Mouse (Mus musculus) adrenal gland, adult 2 months (tissue): ENCODE data around the gene Scyl2. TPM values are rescaled to one million over a fixed set of nuclear protein-coding genes. Genes with fewer than 3 reads are reported as not detected.
"Not testable (repeated sequence)": the region's sequence is repeated elsewhere in the genome, so short reads cannot be mapped to it uniquely, and the experiment has no call there.

Source experiments
- DNase-seq: peaks from one replicate; pipeline ENCODE4 v3.0.0; 2021
- long read RNA-seq: library from polyadenylated mRNA; stranded (forward); transcript quantifications from one replicate; pipeline ENCODE4 v2.0.0, GENCODE M21; 2021
- polyA plus RNA-seq: library from polyadenylated mRNA; depleted of rRNA; stranded (reverse); fragments of >200 nt; gene quantifications from 2 replicates; pipeline ENCODE4 v1.2.3, GENCODE M21; 2012; rRNA removed
- total RNA-seq, 2 experiments: library from RNA; stranded (reverse); gene quantifications; 2 replicates each; pipeline ENCODE4 v1.2.3; 2021

Scyl2 gene
- total RNA-seq = 10 to 100 TPM; 36.6 to 57.4 TPM
- polyA plus RNA-seq = 11.1 and 13.3 TPM in 2 replicates
- long read RNA-seq, full-length matches to known transcripts = 3 of 3 reads
- long read RNA-seq, partial matches to known transcripts = 0 of 3 reads
- long read RNA-seq, other reads (novel, unspliced or antisense) = 0 of 3 reads

DNA sequence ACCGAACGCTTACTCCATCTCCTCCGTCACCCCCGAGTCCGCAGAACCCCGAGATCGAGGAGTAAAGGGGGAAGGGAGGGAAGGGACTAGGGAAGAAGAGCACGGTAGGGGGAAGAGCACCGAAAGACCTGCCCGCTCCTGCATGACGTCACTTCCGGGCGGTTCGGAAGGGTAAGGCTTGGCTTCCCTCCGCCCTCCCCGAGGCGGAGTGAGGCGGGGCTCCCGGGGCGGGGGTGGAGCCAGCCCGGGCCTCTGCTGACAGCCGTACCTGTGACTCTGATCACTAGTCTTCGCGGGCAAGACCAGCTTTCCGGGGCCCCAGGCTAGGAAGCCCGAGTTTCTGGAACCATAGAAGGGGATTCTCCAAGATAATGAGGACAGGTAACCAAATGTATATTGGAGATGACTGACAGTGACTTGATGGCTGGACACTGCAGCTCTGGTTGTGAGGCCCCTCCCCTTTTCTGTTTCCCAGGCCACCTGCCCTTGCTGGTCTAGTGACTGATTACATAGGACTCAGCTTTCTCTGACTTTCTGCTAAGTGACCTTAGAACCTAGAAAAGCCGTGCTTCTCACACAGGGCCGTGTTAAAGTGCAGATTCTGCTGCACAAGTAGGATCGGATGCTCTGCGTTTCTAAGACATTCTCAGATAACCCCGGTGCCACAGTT lies at the start of gene Scyl2:
Gene Scyl2 (minus strand): TSS at position 147 of the 670 bp plus-strand sequence.
- peak; percentile 97 for DNase-seq

DNA sequence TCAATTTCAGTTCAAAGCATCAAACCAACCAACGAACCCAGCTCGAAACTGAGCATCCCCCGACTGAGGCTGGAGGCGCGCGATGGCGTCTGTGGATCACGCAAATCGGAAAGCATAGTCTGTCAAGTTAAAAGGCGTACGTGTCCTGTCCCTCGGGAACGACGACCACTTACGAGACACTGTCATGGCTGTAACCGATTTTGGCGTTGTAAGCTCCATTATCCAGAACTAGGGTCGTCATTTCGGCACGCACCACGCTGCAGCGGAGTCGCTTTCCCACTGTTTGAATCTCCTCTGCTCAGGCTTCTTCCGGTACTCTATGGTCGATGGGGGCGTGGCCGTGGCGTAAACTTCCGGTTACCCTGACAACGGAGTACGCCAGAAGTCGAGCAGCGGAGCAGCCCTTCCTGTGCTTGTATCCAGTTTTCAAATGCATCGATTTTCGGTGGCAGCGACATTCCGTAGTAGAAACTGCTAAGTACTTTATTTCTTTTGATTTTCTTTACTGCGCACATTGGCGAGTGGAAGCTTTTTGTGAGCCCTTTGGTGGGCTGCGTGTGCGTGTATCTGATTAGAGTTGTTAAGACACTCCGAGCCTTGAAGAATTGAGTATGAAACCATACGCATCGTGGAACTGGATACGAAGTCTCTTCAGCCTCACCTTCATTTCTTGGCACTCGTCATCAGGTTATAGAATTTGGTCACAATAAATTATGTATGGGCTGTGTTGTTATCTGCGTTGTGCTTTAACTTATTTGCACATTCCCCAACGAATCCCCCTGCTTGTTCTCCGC lies 46.1 kb upstream of the Scyl2 start, which contains the start of gene Actr6:
Gene Actr6 (minus strand): TSS at position 295 of the 794 bp plus-strand sequence.
- DNase-seq = peak; percentile 97

DNA sequence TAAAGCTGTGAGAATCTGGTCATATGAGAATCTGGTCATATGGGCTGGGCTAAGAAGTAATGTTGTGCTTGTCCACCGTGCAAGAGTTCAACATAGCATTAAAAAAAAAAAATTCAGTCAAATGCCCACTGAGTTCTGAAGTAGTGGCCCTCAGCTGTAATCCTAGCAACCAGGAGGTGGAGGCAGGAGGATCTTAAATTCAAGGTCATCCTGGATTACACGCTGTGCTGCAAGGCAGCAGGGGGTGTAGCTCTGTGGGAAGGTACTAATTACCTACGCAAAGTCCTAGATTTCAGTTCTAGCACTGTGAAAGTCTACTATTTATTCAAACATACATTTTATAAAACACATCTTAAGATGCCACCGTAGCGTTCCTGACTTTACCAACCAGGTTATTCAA lies 45.3 kb upstream of the Scyl2 start:
- no peak for DNase-seq

DNA sequence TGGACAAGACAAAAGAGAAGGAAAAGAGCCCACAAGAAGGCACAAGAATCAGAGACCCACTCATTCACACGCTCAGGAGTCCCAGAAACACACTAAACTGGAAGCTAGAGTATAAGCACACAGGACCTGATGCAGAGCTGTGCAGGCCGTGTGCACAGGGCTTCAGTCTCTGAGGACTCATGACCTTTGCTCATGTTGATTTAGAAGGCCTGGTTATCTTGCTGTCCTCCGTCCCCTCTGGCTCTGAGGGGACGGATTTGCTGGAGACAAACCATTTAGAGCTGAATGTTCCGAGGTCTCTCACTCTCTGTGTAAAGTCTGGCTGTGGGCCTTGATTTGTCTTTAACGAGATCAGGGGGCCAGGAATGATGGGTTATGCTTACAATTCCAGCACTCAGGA lies 44.3 kb upstream of the Scyl2 start:
- DNase-seq = no peak

DNA sequence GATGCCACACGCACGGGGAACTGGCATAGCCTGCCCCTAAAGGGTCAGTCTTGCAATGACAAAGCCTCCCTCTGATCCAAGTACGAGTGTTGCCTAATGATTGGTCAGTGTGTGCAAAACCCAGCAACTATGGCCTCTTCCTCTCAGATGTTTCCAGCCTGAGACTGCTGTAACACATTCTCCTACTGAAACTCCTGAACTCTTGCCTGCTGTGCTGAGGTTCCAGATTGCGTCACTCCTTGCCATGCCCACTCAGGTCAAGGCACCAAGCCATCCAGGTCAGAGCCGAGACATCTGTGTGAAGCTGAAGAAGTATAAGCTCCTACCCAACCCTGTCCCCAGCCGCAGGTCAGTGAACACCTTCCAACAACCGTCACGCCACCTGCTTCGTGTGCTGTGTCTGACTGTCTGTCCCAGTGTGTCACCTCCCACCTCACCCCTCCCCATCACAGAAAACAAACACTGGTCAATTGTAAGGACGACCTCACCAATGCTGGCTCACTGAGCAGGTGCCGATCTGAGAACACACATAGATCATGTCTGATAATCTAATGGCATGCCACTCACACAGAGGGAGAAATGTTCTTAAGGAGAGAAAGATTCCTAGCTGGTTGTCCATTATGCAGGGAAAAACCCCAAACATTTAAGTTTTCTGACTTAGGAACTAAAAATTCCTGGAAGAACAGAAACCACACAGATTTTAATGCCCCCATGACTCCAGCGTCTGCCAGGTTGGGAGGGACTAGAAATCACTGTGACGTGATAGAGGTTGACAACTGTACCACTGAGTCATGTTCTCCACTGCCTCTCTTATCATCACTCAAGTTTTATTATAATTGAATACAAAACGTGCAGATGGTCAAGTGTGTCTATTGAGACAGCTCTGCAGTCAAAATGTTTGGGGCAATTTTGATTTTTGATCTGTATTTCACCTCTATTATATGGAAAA lies 36.4 kb upstream of the Scyl2 start:
- peak; percentile 62 for DNase-seq

DNA sequence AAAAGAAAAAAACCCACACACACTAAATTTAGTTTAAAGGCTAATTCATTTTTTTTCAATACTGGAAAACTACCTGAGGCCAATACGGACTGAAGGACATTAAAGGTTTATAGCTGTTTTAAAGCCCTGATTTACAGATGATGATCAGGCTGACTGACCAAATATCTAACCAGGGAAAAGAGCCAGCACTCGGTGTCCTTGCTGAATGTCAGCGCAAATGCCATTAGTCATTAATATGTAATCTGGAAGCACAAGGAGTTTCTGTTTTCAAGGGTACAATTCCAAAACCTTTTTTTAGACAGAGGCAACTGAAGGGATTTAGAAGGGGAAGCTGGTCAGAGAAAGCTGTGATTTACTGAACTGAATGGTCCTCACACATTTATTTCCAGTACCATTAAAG lies 34.7 kb upstream of the Scyl2 start:
- DNase-seq = peak; percentile 85

DNA sequence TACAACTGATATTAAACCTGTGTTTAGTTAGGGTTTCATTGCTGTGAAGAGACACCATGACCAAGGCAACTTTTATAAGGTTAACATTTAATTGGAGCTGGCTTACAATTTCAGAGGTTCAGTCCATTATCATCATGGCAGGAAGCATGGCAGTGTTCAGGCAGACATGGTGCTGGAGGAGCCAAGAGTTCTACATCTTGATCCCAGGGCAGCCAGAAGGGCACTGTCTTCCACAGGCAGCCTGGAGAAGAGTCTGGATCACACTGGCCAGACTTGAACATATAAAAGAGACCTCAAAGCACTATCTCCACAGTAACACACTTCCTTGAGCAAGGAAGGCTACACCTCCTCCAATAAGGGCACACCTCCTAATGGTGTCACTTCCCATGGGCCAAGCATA lies 34.2 kb upstream of the Scyl2 start:
- no peak for DNase-seq

DNA sequence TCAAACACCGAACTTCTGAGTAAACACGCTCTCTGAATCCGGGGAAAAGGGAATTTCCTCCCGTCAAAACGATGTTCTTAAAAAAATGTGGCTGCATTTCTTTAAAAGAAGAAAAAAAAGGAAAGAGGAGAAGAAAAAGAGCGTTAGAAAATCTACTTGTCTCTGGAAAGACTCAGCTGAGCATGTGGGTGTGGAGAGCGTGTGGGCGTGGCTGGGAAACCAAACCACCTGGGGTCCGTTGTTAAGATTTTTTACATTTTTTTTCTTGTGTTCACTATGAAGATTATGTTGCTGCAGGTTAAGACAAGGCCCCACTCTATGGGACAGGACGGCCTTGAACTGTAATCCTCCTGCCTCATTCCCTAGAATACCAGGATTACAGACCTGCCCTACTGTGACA lies 28.8 kb upstream of the Scyl2 start:
- DNase-seq = no peak

DNA sequence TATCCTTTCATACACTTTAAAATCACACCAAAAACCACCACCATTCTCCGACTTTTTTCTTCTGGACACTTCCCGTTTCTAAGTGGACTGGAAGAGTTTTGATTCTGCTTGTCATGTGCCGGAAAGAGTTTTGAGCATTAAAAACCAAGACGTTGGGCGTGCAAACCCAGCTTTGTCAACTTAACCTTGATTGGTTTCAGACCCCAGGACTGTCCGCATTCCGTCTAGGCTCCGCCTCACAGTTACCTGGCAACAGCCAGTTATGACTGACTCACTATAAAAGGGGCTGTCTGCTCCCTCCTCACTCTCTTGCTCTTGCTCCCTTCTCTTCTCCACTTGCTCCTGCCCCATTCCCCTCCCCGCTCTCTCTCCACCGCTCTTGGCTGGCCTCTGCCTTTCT lies 22.6 kb upstream of the Scyl2 start:
- peak; percentile 47 for DNase-seq

DNA sequence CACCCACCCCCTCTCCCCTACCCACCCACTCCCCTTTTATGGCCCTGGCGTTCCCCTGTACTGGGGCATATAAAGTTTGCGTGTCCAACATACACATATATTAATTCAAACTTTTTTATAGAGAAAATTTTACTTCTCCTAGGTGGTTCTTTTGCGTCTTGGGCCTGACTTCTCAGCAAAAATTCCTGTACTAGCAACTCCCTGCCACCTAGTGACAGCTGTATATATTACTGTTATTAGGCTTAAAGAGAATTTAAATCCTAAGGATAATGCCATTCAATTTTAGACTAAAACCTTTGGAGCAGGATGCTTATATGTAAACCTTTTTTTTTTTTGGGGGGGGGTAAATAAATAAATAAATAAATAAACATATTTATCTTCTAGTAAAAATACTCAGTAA lies 21.3 kb upstream of the Scyl2 start:
- DNase-seq = no peak

DNA sequence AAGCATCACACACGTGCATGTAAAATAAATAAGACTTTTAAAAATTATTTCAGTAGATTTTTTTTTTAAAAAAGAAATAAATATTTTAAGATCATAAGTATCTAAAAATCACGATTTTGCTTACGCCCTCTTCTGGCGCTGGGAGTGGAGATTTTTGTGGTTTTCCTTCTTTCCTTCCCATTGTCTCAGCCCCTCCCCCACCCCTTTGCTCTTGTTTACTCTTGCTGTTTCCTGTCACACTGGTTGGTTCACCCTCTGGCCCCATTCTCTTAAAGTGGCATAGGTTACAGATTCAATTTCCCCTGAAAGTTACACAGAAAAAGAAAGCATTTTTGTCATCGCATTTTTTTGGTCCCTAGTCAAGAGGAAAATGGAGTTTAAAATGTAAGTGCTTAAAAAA lies 17.0 kb upstream of the Scyl2 start:
- no peak for DNase-seq

DNA sequence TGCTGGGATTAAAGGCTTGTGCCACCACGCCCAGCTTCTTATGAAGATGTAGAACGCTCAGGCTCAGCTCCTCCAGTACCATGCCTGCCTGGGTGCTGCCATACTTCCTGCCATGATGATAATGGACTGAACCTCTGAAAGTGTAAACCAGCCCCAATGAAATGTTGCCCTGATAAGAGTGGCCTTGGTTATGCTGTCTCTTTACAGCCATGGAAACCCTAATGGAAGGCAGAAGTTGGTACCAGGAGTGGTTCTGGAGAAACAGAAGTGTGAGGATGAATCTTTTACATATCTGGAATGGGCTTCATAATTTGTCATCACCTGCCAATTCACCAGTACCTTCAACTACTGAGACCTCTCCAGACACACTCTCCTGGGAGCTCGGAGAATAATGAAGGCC lies 11.9 kb upstream of the Scyl2 start:
- no peak for DNase-seq

DNA sequence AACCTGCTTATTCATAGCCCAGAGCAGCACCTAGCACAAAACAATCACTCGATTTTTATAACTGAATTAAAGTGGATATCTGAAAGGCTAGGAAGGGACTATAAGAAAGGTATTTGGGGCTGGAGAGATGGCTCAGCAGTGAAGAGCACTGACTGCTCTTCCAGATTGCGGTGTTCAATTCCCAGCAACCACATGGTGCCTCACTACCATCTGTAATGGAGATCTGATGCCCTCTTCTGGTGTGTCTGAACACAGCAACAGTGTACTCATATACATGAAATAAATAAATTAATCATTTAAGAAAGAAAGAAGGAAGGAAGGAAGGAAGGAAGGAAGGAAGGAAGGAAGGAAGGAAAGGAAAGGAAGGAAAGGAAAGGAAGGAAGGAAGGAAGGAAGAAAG lies 10.2 kb upstream of the Scyl2 start:
- DNase-seq = not testable (repeated sequence)

DNA sequence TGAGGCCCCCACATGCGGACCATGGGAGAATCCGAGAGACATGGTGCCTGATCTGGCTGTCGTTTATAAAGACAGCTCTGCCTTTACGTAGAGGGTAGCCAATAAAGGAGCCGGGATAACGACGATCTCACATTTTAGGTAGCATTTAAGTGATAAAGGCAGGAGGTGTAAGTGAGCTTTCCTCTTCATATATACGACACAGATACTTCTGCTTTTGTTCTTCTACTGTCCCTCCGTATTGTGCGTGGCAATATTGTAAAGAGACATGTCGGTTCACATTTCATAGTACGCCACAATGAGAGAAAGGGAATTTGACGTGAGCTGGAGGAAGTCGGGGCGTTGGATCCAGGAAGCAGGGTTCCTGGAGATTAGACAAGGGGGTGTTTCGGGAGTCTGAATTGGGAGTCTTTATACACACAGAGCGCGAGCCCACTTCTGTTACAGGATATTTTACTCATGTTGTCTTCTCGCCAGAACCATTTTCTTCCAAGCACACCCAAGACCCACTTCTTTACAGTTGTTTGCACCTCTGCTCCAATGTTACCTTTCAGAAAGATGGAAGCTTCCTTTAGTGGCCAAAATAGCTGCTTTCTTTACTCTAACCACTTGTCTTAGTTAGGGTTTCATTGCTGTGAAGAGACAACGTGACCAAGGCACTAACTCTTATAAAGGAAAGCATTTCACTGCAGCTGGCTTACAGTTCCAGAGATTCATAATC lies 9.3 kb upstream of the Scyl2 start:
- no peak for DNase-seq

DNA sequence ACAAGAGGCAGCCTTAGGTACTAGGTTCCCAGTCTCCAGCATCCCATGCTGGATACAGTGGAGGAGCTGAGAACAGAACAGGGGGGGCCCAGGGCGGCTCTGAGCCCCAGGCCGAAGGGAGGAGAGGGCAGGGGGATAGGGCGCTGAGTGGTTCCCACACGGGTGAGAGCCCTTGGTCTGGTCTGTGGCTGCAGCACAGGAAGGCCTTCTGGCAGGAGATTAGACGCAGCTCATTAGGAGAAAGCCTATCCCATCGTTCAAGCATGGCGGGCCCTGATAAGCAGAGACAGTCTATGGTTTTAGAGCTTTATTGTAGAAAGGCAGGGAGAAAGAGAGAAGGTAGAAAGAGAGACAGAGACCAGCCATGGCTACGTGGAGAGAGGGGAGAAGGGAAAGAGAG lies 3.9 kb upstream of the Scyl2 start:
- no peak for DNase-seq

DNA sequence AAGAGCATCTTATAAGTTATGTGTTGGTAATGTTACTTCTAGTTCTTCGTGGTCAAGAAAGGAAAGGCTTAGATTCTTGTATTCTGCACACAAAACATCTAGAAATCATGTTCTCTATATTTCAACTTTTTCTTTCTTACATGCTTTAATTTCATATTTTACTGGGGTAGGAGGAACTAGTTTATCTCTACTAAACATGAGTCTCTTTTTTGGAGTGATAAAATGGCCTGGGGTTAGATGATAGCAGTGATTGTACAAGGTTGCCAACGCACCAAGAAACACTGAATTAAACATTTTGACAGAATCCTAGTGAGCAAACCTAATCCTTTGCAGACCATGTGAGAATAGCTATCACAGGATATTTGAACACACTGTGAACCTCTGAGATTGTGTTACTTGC lies 1.4 kb upstream of the Scyl2 start:
- no peak for DNase-seq

DNA sequence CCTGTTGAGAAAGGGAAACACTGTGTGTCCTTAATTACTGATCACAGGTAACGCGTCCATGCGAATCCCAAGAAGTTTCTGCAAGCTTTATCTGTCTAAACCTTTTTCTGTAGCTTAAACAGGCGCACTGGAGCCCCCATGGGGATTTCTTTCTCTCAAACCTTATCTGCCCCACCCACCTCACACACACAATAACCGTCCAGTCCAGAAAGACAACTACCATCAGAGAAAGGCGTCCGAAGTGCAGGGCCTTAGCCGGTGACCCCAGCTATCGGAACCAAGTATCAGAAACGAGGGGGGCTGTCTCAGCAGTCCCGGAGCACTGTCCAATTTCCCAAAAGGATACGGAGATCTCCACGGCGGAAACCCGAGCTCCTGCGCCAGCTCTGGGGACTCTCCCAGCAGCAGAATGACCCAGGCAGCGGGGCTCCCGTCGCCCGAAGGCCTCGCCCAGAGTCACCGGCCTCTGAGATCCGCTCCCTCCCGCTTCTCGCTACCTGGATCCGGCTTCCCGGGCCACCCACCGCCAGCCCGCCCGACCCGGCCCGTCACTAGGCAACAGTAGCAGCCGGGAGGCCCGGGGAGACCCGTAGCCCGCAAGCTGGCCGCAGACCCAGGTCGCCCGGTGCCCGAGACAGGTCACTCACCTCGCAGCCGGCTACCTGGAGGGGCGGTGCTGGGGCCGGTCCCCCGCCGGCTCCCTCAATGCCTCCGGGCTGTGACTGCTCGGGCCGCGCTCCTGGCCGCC lies 520 bp downstream of the Scyl2 start:
- no peak for DNase-seq

DNA sequence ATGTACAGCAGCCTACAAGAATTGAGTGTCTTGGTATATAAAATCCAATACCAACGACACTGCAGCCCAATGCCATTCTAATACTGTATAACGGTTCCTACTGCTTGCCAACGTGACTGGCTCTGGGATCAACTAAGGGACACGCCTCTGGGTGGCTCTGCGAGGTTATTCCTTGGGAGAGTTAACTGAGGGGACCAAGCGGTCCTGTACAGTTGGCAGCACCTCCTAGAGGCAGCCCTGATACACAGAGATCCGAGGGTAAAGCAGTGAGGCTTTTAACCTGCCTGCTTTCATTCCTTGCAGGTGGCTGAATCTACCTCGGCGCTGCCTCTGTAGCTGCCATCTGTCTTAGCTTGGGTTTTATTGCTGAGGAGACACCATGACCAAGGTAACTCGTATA lies 3.1 kb downstream of the Scyl2 start:
- DNase-seq = no peak

DNA sequence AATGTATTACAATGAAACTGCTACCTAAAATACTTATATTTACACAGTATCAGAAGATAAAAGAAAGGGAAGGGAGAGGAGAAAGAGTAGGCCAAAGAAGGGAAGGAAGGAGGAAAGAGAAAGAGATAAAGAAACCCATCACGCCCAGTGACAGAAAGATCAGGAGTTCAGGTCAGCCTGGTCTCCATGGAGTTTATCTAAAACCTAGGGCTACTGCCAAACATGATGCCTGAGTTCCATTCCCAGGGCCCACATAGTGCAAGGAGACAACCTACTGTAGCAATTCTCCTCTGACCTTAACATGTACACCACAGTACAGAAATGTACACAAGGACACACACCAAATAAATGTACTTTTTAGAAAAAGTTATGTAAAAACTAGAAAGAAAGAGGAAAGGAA lies 3.9 kb downstream of the Scyl2 start:
- DNase-seq = no peak

DNA sequence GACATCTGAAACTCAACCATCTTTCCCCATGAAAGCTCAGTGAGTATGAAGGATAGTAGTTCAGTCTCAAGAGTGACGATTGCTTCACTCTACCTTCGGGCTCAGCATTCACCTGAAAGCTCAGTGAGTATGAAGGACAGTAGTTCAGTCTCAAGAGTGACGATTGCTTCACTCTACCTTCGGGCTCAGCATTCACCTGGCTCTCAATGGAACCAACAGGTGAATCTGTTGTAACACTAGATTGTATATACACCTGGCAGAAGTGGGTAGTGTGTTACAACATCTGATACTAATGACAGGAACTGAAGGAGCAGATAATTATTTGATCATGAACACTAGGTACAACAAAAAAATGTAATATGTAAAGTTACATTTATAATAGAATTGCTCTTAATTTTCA lies 4.4 kb downstream of the Scyl2 start:
- DNase-seq = no peak

DNA sequence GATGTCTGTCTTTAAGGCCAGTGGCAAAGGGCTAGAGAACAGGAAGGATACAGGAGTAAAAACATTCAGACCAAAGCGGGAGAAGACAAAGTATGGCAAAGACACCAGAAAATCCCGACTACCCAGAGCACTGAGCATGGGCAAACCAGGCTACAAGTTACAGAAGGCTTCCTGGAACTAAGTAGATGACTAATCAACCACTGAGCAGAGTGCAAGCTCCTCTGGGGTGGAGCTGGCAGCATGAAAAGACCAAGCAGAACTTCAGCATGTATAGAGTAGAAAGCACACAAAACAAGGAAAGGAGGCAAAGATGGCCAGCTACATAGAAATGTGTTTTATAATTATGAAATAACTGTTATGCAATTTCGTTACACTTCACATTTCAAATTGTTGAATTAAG lies 5.6 kb downstream of the Scyl2 start:
- no peak for DNase-seq
